Mouse (Mus musculus): Measurements from ENCODE around the gene Gabrb2. TPM values are rescaled to one million over a fixed set of nuclear protein-coding genes. Genes with fewer than 3 reads are reported as not detected.

Gene Gabrb2
- total RNA-seq, 1 experiment from 2014 or later, result not detected

Other genes with a start within 250 kb of the Gabrb2 start
- gene Gabra1, start 236.8 kb upstream of the Gabrb2 start, total RNA-seq (2017), result not detected in 2 replicates
- not detected in 2 replicates for gene Gabra6, start 98.7 kb upstream of the Gabrb2 start, total RNA-seq (2017)